Mouse (Mus musculus) heart, postnatal 25 days (tissue): ENCODE data around the gene Slc41a2. TPM values are rescaled to one million over a fixed set of nuclear protein-coding genes. Genes with fewer than 3 reads are reported as not detected.
"Not testable (repeated sequence)": the region's sequence is repeated elsewhere in the genome, so short reads cannot be mapped to it uniquely, and the experiment has no call there.

Experiments
- DNase-seq: peaks from one replicate; pipeline ENCODE4 v3.0.0; 2022; ENCODE audit warnings: low spot score
- intact Hi-C: fragments of 180-260 bp; cut with DNase I; formaldehyde crosslinking; loops from one replicate; pipeline ENCODE4 v1.15.1; 2025
- total RNA-seq, 2 experiments: library from RNA; stranded (reverse); gene quantifications; 2 replicates each; pipeline ENCODE4 v1.2.3; 2021

Gene Slc41a2
- 1 to 10 TPM; 1.5 to 1.6 TPM for total RNA-seq

- peak; percentile 51 for DNase-seq
- intact Hi-C loops, result no loop called here
These were observed at the start of gene Slc41a2 for GRCm38 (mm10) chr10:83337159-83337951. Slc41a2 (minus strand) TSS chr10:83337882.

GRCm38 (mm10) chr10:83385330-83385910 lies 47.7 kb upstream of the Slc41a2 start:
- intact Hi-C loops, result no loop called here
- DNase-seq, result no peak

GRCm38 (mm10) chr10:83384456-83385215 lies 47.0 kb upstream of the Slc41a2 start:
- intact Hi-C loops, result no loop called here
- DNase-seq, result no peak

- no peak for DNase-seq
- intact Hi-C loops, result no loop called here
These were observed 46.2 kb upstream of the Slc41a2 start for GRCm38 (mm10) chr10:83383863-83384262.

- no peak for DNase-seq
- intact Hi-C loops, result no loop called here
These were observed 45.3 kb upstream of the Slc41a2 start for GRCm38 (mm10) chr10:83382988-83383387.

- DNase-seq, result no peak
- intact Hi-C loops, result no loop called here
These were observed 44.8 kb upstream of the Slc41a2 start for GRCm38 (mm10) chr10:83382528-83382927.

- DNase-seq, result no peak
- intact Hi-C loops, result no loop called here
These were observed 42.8 kb upstream of the Slc41a2 start for GRCm38 (mm10) chr10:83380501-83380900.

GRCm38 (mm10) chr10:83378083-83378833 lies 40.6 kb upstream of the Slc41a2 start:
- no peak for DNase-seq
- intact Hi-C loops, result no loop called here

- intact Hi-C loops, result no loop called here
- no peak for DNase-seq
These were observed 39.4 kb upstream of the Slc41a2 start for GRCm38 (mm10) chr10:83376911-83377682.

- DNase-seq, intact Hi-C loops: not testable (repeated sequence)
These were observed 37.8 kb upstream of the Slc41a2 start for GRCm38 (mm10) chr10:83375458-83375857.

GRCm38 (mm10) chr10:83374045-83374656 lies 36.5 kb upstream of the Slc41a2 start:
- no peak for DNase-seq
- intact Hi-C loops, result no loop called here

- DNase-seq, result no peak
- intact Hi-C loops, result loop anchor here (10.0 kb wide), 1 partner anchor 136 kb away; no protein-coding TSS in a partner anchor
These were observed 31.2 kb upstream of the Slc41a2 start for GRCm38 (mm10) chr10:83368918-83369317.

- no peak for DNase-seq
- intact Hi-C loops, result loop anchor here (5.0 to 10.0 kb wide), 2 partner anchors 141 to 184 kb away; no protein-coding TSS in a partner anchor
These were observed 25.8 kb upstream of the Slc41a2 start for GRCm38 (mm10) chr10:83363451-83363850.

GRCm38 (mm10) chr10:83361643-83362382 lies 24.1 kb upstream of the Slc41a2 start:
- intact Hi-C loops, result loop anchor here (5.0 to 10.0 kb wide), 2 partner anchors 143 to 185 kb away; no protein-coding TSS in a partner anchor
- no peak for DNase-seq

GRCm38 (mm10) chr10:83360356-83360755 lies 22.7 kb upstream of the Slc41a2 start:
- intact Hi-C loops, result loop anchor here (5.0 to 10.0 kb wide), 2 partner anchors 144 to 187 kb away; no protein-coding TSS in a partner anchor
- DNase-seq, result no peak

GRCm38 (mm10) chr10:83359956-83360355 lies 22.3 kb upstream of the Slc41a2 start, which contains the start of gene D10Wsu102e:
D10Wsu102e (plus strand) TSS chr10:83360221.
- DNase-seq, result peak; percentile 93
- intact Hi-C loops, result loop anchor here (5.0 to 10.0 kb wide), 4 partner anchors 145 to 453 kb away; partner anchors contain the start of gene Chst11

GRCm38 (mm10) chr10:83359451-83359850 lies 21.8 kb upstream of the Slc41a2 start:
- DNase-seq, result no peak
- intact Hi-C loops, result loop anchor here (5.0 to 10.0 kb wide), 2 partner anchors 375 to 452 kb away; partner anchors contain the start of gene Chst11
